8 mouse cellular contexts compared by ENCODE assay signal in genomic region chr1:38185517-38186226, GRCm38 (mm10). TPM values are rescaled to one million over a fixed set of nuclear protein-coding genes. Genes with fewer than 3 reads are reported as not detected.
DNase-seq lines count a peak whose midpoint lies in the region; ATAC-seq and TF ChIP-seq lines count a peak whose summit lies in the region.

No protein-coding gene starts in this region.

- intact Hi-C loops in heart, postnatal 36 days (cut with DNase I): loop anchor here (1.0 to 10.0 kb wide), 6 partner anchors 122 to 672 kb away; no protein-coding TSS in a partner anchor

- peak; percentile 91 for TF ChIP-seq CTCF in bone marrow macrophage, adult 2 months (IDR thresholded peaks at IDR 0.05; ENCODE audit: low read depth, low read length)
- peak; percentile 100; the same call in 1 of the 2 replicates for TF ChIP-seq CTCF in layer of hippocampus, adult 2 months (conservative IDR thresholded peaks at IDR 0.05)

- peak; percentile 41 to 55 for DNase-seq in CD8-positive naive resting alpha-beta T cell, adult 2 months (ENCODE audit: low read depth in 2 of 2, low spot score in 2 of 2)
- peak; percentile 80 to 81 for DNase-seq in heart, postnatal 36 days
- peak; percentile 82 to 92 for DNase-seq in layer of hippocampus, adult 2 months (ENCODE audit: low spot score in 2 of 2)
- DNase-seq in lung, postnatal 14 days: peak; percentile 82
- peak; percentile 47 for DNase-seq in retina, adult 2 months (ENCODE audit: low read depth, low spot score)
- DNase-seq in thymus, postnatal 25 days: peak; percentile 72

- peak; percentile 87 for ATAC-seq in erythroblast, adult 5-6 weeks (replicated peaks; ENCODE audit: low FRiP score, poor library complexity, severe bottlenecking)

- TF ChIP-seq POLR2A in bone marrow macrophage, adult 2 months (IDR thresholded peaks at IDR 0.05; ENCODE audit: borderline replicate concordance, low read depth, low read length): no peak

- no peak overlapping the region for H3K4me3 ChIP-seq in bone marrow macrophage, adult 2 months (ENCODE audit: insufficient read depth, low read length)
- no peak overlapping the region for H3K4me3 ChIP-seq in layer of hippocampus, adult 2 months

- no peak overlapping the region for H3K27ac ChIP-seq in bone marrow macrophage, adult 2 months (ENCODE audit: insufficient read depth, low read depth, low read length)
- H3K27ac ChIP-seq in layer of hippocampus, adult 2 months: no peak overlapping the region

- no peaks in the 10 kb centered on the region for H3K4me1 ChIP-seq in bone marrow macrophage, adult 2 months (ENCODE audit: control insufficient read depth, insufficient read depth, low read length)

RNA-seq across cellular contexts. Expression of gene Rev1, which starts 56.1 kb away (rescaled TPM):
- polyA plus RNA-seq in bone marrow macrophage, adult 2 months (2012; ENCODE audit: insufficient read depth, insufficient read length, missing spikeins): 12.0 and 13.4 TPM in 2 replicates
- 19.8 and 29.7 TPM in 2 replicates for total RNA-seq in erythroblast, adult 5-6 weeks (2015; ENCODE audit: low replicate concordance)
- 21.2 and 40.1 TPM in 2 replicates for total RNA-seq in erythroblast, adult 5-6 weeks (2017; ENCODE audit: low replicate concordance)
- total RNA-seq in heart, postnatal 36 days (2021): 10 to 100 TPM; 14.9 to 17.1 TPM
- 10 to 100 TPM; 41.1 to 43.5 TPM for total RNA-seq in layer of hippocampus, adult 2 months (2021)
